Mouse (Mus musculus) embryonic facial prominence, embryonic 12.5 days (tissue): ENCODE data around the gene Pigyl. TPM values are rescaled to one million over a fixed set of nuclear protein-coding genes. Genes with fewer than 3 reads are reported as not detected.
A peak's percentile ranks its signal among the peaks of the same experiment; 100 is the strongest.

Source experiments
- ATAC-seq: fragments of 200-750 bp; cut with Nextera tagmentation; 2 replicates; pipeline ENCODE4 v1.8.0; 2017; ENCODE audit not compliant: insufficient number of reproducible peaks, insufficient read depth, low FRiP score, low TSS enrichment
- H3K27ac ChIP-seq: fragments of 300-500 bp; sonication (generic); 2 replicates; pipeline ENCODE4 v1.5.1; 2016; ENCODE audit warnings: mild to moderate bottlenecking
- H3K27me3 ChIP-seq: fragments of 300-500 bp; sonication (generic); 2 replicates; pipeline ENCODE4 v1.6.1; 2016; ENCODE audit warnings: mild to moderate bottlenecking, moderate library complexity
- H3K36me3 ChIP-seq: fragments of 300-500 bp; sonication (generic); 2 replicates; pipeline ENCODE4 v1.6.1; 2016; ENCODE audit warnings: mild to moderate bottlenecking
- H3K4me1 ChIP-seq: fragments of 300-500 bp; sonication (generic); 2 replicates; pipeline ENCODE4 v1.6.1; 2016
- H3K4me2 ChIP-seq: fragments of 300-500 bp; sonication (generic); replicated peaks from 2 replicates; pipeline ENCODE4 v1.6.1; 2016; ENCODE audit warnings: mild to moderate bottlenecking, moderate library complexity
- H3K4me3 ChIP-seq: fragments of 300-500 bp; sonication (generic); 2 replicates; pipeline ENCODE4 v1.5.1; 2016; ENCODE audit warnings: mild to moderate bottlenecking
- H3K9ac ChIP-seq: fragments of 300-500 bp; sonication (generic); 2 replicates; pipeline ENCODE4 v1.6.1; 2016; ENCODE audit warnings: mild to moderate bottlenecking, moderate library complexity
- H3K9me3 ChIP-seq: fragments of 300-500 bp; sonication (generic); 2 replicates; pipeline ENCODE4 v1.6.1; 2016; ENCODE audit warnings: mild to moderate bottlenecking, moderate library complexity
- WGBS: fragments of 180-500 bp; shearing (Covaris S2); methylation state at CpG from one replicate; pipeline ENCODE4 v1.1.7; 2016; 5-methylcytosine and 5-hydroxymethylcytosine counted together
- polyA plus RNA-seq: library from polyadenylated mRNA; unstranded; fragments of >200 nt; fragmentation: Nextera tagmentation; extraction: Ambion mirVana; gene quantifications from 2 replicates; pipeline ENCODE4 v1.2.1, GENCODE M21; 2016

Pigyl gene
- polyA plus RNA-seq, 1 experiment from 2014 or later, result 66.1 TPM

GRCm38 (mm10) chr9:22125246-22126027, 31.2 kb upstream of the Pigyl start:
- ATAC-seq, result no peak

GRCm38 (mm10) chr9:22131226-22131981, 25.2 kb upstream of the Pigyl start:
- Histone ChIP-seq H3K36me3 (no peaks in the 10 kb centered on the region), H3K27me3 (peaks cover 20% of the 10 kb centered on the region), H3K27ac (no peak overlapping the region), H3K4me2 (peak overlapping the region; percentile 58), H3K4me3 (peak overlapping the region; percentile 37), H3K4me1 (peaks cover 10% of the 10 kb centered on the region; the same call in 1 of the 2 replicates), H3K9ac (peak overlapping the region; percentile 35; the same call in 1 of the 2 replicates), H3K9me3 (no peaks in the 10 kb centered on the region)
- 3% methylated on average over 35 of the region's 35 CpGs for WGBS
- ATAC-seq, result no peak

More at GRCm38 (mm10) chr9:22125246-22126027, 31.2 kb upstream of the Pigyl start:
- Histone ChIP-seq H3K4me2 (no peak overlapping the region), H3K9ac (no peak overlapping the region), H3K36me3 (no peaks in the 10 kb centered on the region), H3K4me1 (no peaks in the 10 kb centered on the region), H3K27me3 (peaks cover 2% of the 10 kb centered on the region; the same call in 1 of the 2 replicates), H3K4me3 (no peak overlapping the region), H3K9me3 (no peaks in the 10 kb centered on the region), H3K27ac (no peak overlapping the region)
- 87% methylated on average over 15 of the region's 15 CpGs for WGBS

GRCm38 (mm10) chr9:22132220-22132619, 24.4 kb upstream of the Pigyl start:
- peak overlapping the region; percentile 37 for H3K4me3 ChIP-seq
- H3K27ac ChIP-seq, result no peak overlapping the region
- WGBS, result 45% methylated on average over 11 of the region's 11 CpGs
- peak overlapping the region; percentile 58 for H3K4me2 ChIP-seq
- peaks cover 12% of the 10 kb centered on the region; the same call in 1 of the 2 replicates for H3K4me1 ChIP-seq
- peaks cover 28% of the 10 kb centered on the region for H3K27me3 ChIP-seq
- no peaks in the 10 kb centered on the region for H3K36me3 ChIP-seq
- no peaks in the 10 kb centered on the region for H3K9me3 ChIP-seq
- ATAC-seq, result no peak
- H3K9ac ChIP-seq, result 0 out of 2 replicates have a peak overlapping the region, but pooled peaks have one; percentile 35

- Histone ChIP-seq H3K27ac (no peak overlapping the region), H3K27me3 (peaks cover 28% of the 10 kb centered on the region), H3K4me1 (peaks cover 12% of the 10 kb centered on the region; the same call in 1 of the 2 replicates), H3K36me3 (no peaks in the 10 kb centered on the region), H3K4me3 (no peak overlapping the region), H3K9ac (no peak overlapping the region), H3K9me3 (no peaks in the 10 kb centered on the region), H3K4me2 (no peak overlapping the region)
- no peak for ATAC-seq
- WGBS, result 84% methylated on average over 7 of the region's 7 CpGs
Observed at GRCm38 (mm10) chr9:22134246-22134890, 22.3 kb upstream of the Pigyl start.

- Histone ChIP-seq H3K9me3 (no peaks in the 10 kb centered on the region), H3K27ac (no peak overlapping the region), H3K9ac (no peak overlapping the region), H3K27me3 (peaks cover 28% of the 10 kb centered on the region), H3K4me3 (no peak overlapping the region), H3K4me1 (peaks cover 12% of the 10 kb centered on the region; the same call in 1 of the 2 replicates), H3K4me2 (no peak overlapping the region), H3K36me3 (no peaks in the 10 kb centered on the region)
- 80% methylated on average over 9 of the region's 9 CpGs for WGBS
- ATAC-seq, result no peak
Observed at GRCm38 (mm10) chr9:22134988-22135643, 21.5 kb upstream of the Pigyl start.

GRCm38 (mm10) chr9:22135644-22136390, 20.8 kb upstream of the Pigyl start, which contains the start of gene Acp5:
TSS of gene Acp5 (minus strand) at chr9:22135711.
- Histone ChIP-seq H3K4me1 (peaks cover 12% of the 10 kb centered on the region; the same call in 1 of the 2 replicates), H3K27ac (no peak within 1 kb of the TSS), H3K4me3 (no peak within 1 kb of the TSS), H3K27me3 (peaks cover 25% of the 10 kb centered on the region), H3K36me3 (no peaks in the 10 kb centered on the region), H3K9me3 (no peaks in the 10 kb centered on the region), H3K4me2 (no peak within 1 kb of the TSS), H3K9ac (no peak within 1 kb of the TSS)
- WGBS, result 71% methylated on average over 7 of the region's 7 CpGs
- no peak for ATAC-seq

- Histone ChIP-seq H3K4me1 (peaks cover 3% of the 10 kb centered on the region; the same call in 1 of the 2 replicates), H3K4me3 (no peak overlapping the region), H3K36me3 (no peaks in the 10 kb centered on the region), H3K9me3 (no peaks in the 10 kb centered on the region), H3K27ac (no peak overlapping the region), H3K9ac (no peak overlapping the region), H3K27me3 (peaks cover 16% of the 10 kb centered on the region), H3K4me2 (no peak overlapping the region)
- 12% methylated on average over 21 of the region's 23 CpGs for WGBS
- ATAC-seq, result no peak
Observed at GRCm38 (mm10) chr9:22136765-22137547, 19.7 kb upstream of the Pigyl start.

- no peak overlapping the region for H3K4me2 ChIP-seq
- no peak overlapping the region for H3K27ac ChIP-seq
- H3K27me3 ChIP-seq, result 0 out of 2 replicates have a peak, but pooled peaks cover 10% of the 10 kb centered on the region
- no peak overlapping the region for H3K4me3 ChIP-seq
- 0 out of 2 replicates have a peak, but pooled peaks cover 2% of the 10 kb centered on the region for H3K4me1 ChIP-seq
- H3K9me3 ChIP-seq, result no peaks in the 10 kb centered on the region
- 29% methylated on average over 2 of the region's 2 CpGs for WGBS
- no peak for ATAC-seq
- H3K36me3 ChIP-seq, result no peaks in the 10 kb centered on the region
- H3K9ac ChIP-seq, result no peak overlapping the region
Observed at GRCm38 (mm10) chr9:22138480-22138879, 18.2 kb upstream of the Pigyl start.

GRCm38 (mm10) chr9:22139746-22140145, 16.9 kb upstream of the Pigyl start:
- 0 out of 2 replicates have a peak, but pooled peaks cover 2% of the 10 kb centered on the region for H3K4me1 ChIP-seq
- no peaks in the 10 kb centered on the region for H3K9me3 ChIP-seq
- 0 out of 2 replicates have a peak, but pooled peaks cover 10% of the 10 kb centered on the region for H3K27me3 ChIP-seq
- H3K36me3 ChIP-seq, result no peaks in the 10 kb centered on the region
- no peak overlapping the region for H3K4me2 ChIP-seq
- no peak overlapping the region for H3K4me3 ChIP-seq
- H3K27ac ChIP-seq, result no peak overlapping the region
- H3K9ac ChIP-seq, result no peak overlapping the region
- no peak for ATAC-seq
- 85% methylated on average over 5 of the region's 5 CpGs for WGBS
